Mouse (Mus musculus): ENCODE results near the gene 2010300C02Rik. TPM values are rescaled to one million over a fixed set of nuclear protein-coding genes. Genes with fewer than 3 reads are reported as not detected.
A peak's percentile ranks its signal among the peaks of the same experiment; 100 is the strongest.

2010300C02Rik gene
- polyA plus RNA-seq, 1 experiment: 15.3 TPM

- peaks cover 11% of the 10 kb centered on the region; the same call in 1 of the 2 replicates for H3K4me1 ChIP-seq (ENCODE audit: control insufficient read depth, insufficient read depth, insufficient read length, low read length)
- H3K27me3 ChIP-seq (ENCODE audit: control insufficient read depth, insufficient read depth, low read length): no peaks in the 10 kb centered on the region
- TF ChIP-seq POLR2A (IDR thresholded peaks at IDR 0.05; ENCODE audit: low read depth, low read length): no peak
- no peak for TF ChIP-seq CTCF (IDR thresholded peaks at IDR 0.05; ENCODE audit: extremely low read depth, insufficient read length, insufficient replicate concordance, low read depth, low read length)
- WGBS: 70% methylated on average over 8 of the region's 8 CpGs
- H3K4me3 ChIP-seq (ENCODE audit: low read depth, low read length): no peak overlapping the region
- H3K36me3 ChIP-seq (ENCODE audit: control insufficient read depth, insufficient read depth, low read length): no peaks in the 10 kb centered on the region
- H3K27ac ChIP-seq (ENCODE audit: insufficient read depth, low read depth, low read length): no peak overlapping the region
Observed at GRCm38 (mm10) chr1:37688351-37688750, 31.5 kb downstream of the 2010300C02Rik start.

GRCm38 (mm10) chr1:37687515-37687914 is 32.4 kb downstream of the 2010300C02Rik start:
- H3K27ac ChIP-seq (ENCODE audit: insufficient read depth, low read depth, low read length): no peak overlapping the region
- WGBS: 41% methylated on average over 5 of the region's 5 CpGs
- no peaks in the 10 kb centered on the region for H3K36me3 ChIP-seq (ENCODE audit: control insufficient read depth, insufficient read depth, low read length)
- TF ChIP-seq CTCF (IDR thresholded peaks at IDR 0.05; ENCODE audit: extremely low read depth, insufficient read length, insufficient replicate concordance, low read depth, low read length) (no peak), POLR2A (IDR thresholded peaks at IDR 0.05; ENCODE audit: low read depth, low read length) (no peak)
- H3K4me1 ChIP-seq (ENCODE audit: control insufficient read depth, insufficient read depth, insufficient read length, low read length): peaks cover 7% of the 10 kb centered on the region; the same call in 1 of the 2 replicates
- H3K4me3 ChIP-seq (ENCODE audit: low read depth, low read length): no peak overlapping the region
- no peaks in the 10 kb centered on the region for H3K27me3 ChIP-seq (ENCODE audit: control insufficient read depth, insufficient read depth, low read length)

GRCm38 (mm10) chr1:37686953-37687441 is 32.9 kb downstream of the 2010300C02Rik start:
- no peaks in the 10 kb centered on the region for H3K27me3 ChIP-seq (ENCODE audit: control insufficient read depth, insufficient read depth, low read length)
- H3K4me1 ChIP-seq (ENCODE audit: control insufficient read depth, insufficient read depth, insufficient read length, low read length): peaks cover 7% of the 10 kb centered on the region; the same call in 1 of the 2 replicates
- WGBS: 85% methylated on average over 15 of the region's 15 CpGs
- H3K4me3 ChIP-seq (ENCODE audit: low read depth, low read length): no peak overlapping the region
- TF ChIP-seq CTCF (IDR thresholded peaks at IDR 0.05; ENCODE audit: extremely low read depth, insufficient read length, insufficient replicate concordance, low read depth, low read length) (no peak), POLR2A (IDR thresholded peaks at IDR 0.05; ENCODE audit: low read depth, low read length) (no peak)
- no peak overlapping the region for H3K27ac ChIP-seq (ENCODE audit: insufficient read depth, low read depth, low read length)
- no peaks in the 10 kb centered on the region for H3K36me3 ChIP-seq (ENCODE audit: control insufficient read depth, insufficient read depth, low read length)

- Histone ChIP-seq H3K36me3 (ENCODE audit: control insufficient read depth, insufficient read depth, low read length) (no peaks in the 10 kb centered on the region), H3K27me3 (ENCODE audit: control insufficient read depth, insufficient read depth, low read length) (no peaks in the 10 kb centered on the region), H3K27ac (ENCODE audit: insufficient read depth, low read depth, low read length) (peak overlapping the region; percentile 17; the same call in 1 of the 2 replicates), H3K4me3 (ENCODE audit: low read depth, low read length) (no peak overlapping the region), H3K4me1 (ENCODE audit: control insufficient read depth, insufficient read depth, insufficient read length, low read length) (peaks cover 3% of the 10 kb centered on the region; the same call in 1 of the 2 replicates)
- peak; percentile 95 for TF ChIP-seq CTCF (IDR thresholded peaks at IDR 0.05; ENCODE audit: extremely low read depth, insufficient read length, insufficient replicate concordance, low read depth, low read length)
- no peak for TF ChIP-seq POLR2A (IDR thresholded peaks at IDR 0.05; ENCODE audit: low read depth, low read length)
- WGBS: 20% methylated on average over 9 of the region's 9 CpGs
Observed at GRCm38 (mm10) chr1:37678327-37679123, 41.4 kb downstream of the 2010300C02Rik start.

GRCm38 (mm10) chr1:37676967-37677512 is 42.8 kb downstream of the 2010300C02Rik start:
- H3K27me3 ChIP-seq (ENCODE audit: control insufficient read depth, insufficient read depth, low read length): no peaks in the 10 kb centered on the region
- 75% methylated on average over 7 of the region's 7 CpGs for WGBS
- no peak overlapping the region for H3K4me3 ChIP-seq (ENCODE audit: low read depth, low read length)
- no peaks in the 10 kb centered on the region for H3K36me3 ChIP-seq (ENCODE audit: control insufficient read depth, insufficient read depth, low read length)
- TF ChIP-seq POLR2A (IDR thresholded peaks at IDR 0.05; ENCODE audit: low read depth, low read length) (no peak), CTCF (IDR thresholded peaks at IDR 0.05; ENCODE audit: extremely low read depth, insufficient read length, insufficient replicate concordance, low read depth, low read length) (no peak)
- H3K27ac ChIP-seq (ENCODE audit: insufficient read depth, low read depth, low read length): no peak overlapping the region
- H3K4me1 ChIP-seq (ENCODE audit: control insufficient read depth, insufficient read depth, insufficient read length, low read length): peaks cover 3% of the 10 kb centered on the region; the same call in 1 of the 2 replicates

GRCm38 (mm10) chr1:37675444-37675843 is 44.4 kb downstream of the 2010300C02Rik start:
- TF ChIP-seq CTCF (IDR thresholded peaks at IDR 0.05; ENCODE audit: extremely low read depth, insufficient read length, insufficient replicate concordance, low read depth, low read length) (peak; percentile 29; the same call in 1 of the 2 replicates), POLR2A (IDR thresholded peaks at IDR 0.05; ENCODE audit: low read depth, low read length) (no peak)
- H3K36me3 ChIP-seq (ENCODE audit: control insufficient read depth, insufficient read depth, low read length): no peaks in the 10 kb centered on the region
- H3K4me1 ChIP-seq (ENCODE audit: control insufficient read depth, insufficient read depth, insufficient read length, low read length): peaks cover 3% of the 10 kb centered on the region; the same call in 1 of the 2 replicates
- no peaks in the 10 kb centered on the region for H3K27me3 ChIP-seq (ENCODE audit: control insufficient read depth, insufficient read depth, low read length)
- H3K27ac ChIP-seq (ENCODE audit: insufficient read depth, low read depth, low read length): no peak overlapping the region
- 64% methylated on average over 6 of the region's 6 CpGs for WGBS
- no peak overlapping the region for H3K4me3 ChIP-seq (ENCODE audit: low read depth, low read length)

GRCm38 (mm10) chr1:37674266-37674665 is 45.6 kb downstream of the 2010300C02Rik start:
- 96% methylated on average over 8 of the region's 8 CpGs for WGBS

More at GRCm38 (mm10) chr1:37674266-37674665, 45.6 kb downstream of the 2010300C02Rik start:
- TF ChIP-seq POLR2A (IDR thresholded peaks at IDR 0.05; ENCODE audit: low read depth, low read length): no peak
- no peak for TF ChIP-seq CTCF (IDR thresholded peaks at IDR 0.05; ENCODE audit: extremely low read depth, insufficient read length, insufficient replicate concordance, low read depth, low read length)
- H3K4me3 ChIP-seq (ENCODE audit: low read depth, low read length): no peak overlapping the region
- no peaks in the 10 kb centered on the region for H3K27me3 ChIP-seq (ENCODE audit: control insufficient read depth, insufficient read depth, low read length)
- peaks cover 3% of the 10 kb centered on the region; the same call in 1 of the 2 replicates for H3K4me1 ChIP-seq (ENCODE audit: control insufficient read depth, insufficient read depth, insufficient read length, low read length)
- no peaks in the 10 kb centered on the region for H3K36me3 ChIP-seq (ENCODE audit: control insufficient read depth, insufficient read depth, low read length)
- no peak overlapping the region for H3K27ac ChIP-seq (ENCODE audit: insufficient read depth, low read depth, low read length)
